Mouse (Mus musculus) embryonic fibroblast, embryonic 13.5 days (primary cell): ENCODE measurements around the gene Cryba4. TPM values are rescaled to one million over a fixed set of nuclear protein-coding genes. Genes with fewer than 3 reads are reported as not detected.

ENCODE experiments used
- H3K27ac ChIP-seq: 2 replicates; pipeline ENCODE4 v1.5.1; 2012; ENCODE audit warnings: low read length, control low read depth, inconsistent platforms; ENCODE audit not compliant: insufficient read depth
- H3K4me1 ChIP-seq: 2 replicates; pipeline ENCODE4 v1.6.1; 2011; ENCODE audit warnings: low read length; ENCODE audit not compliant: control insufficient read depth, insufficient read depth
- H3K4me3 ChIP-seq: 2 replicates; pipeline ENCODE4 v1.5.1; 2011; ENCODE audit warnings: mild to moderate bottlenecking, control low read depth, low read length; ENCODE audit not compliant: insufficient read depth
- CTCF ChIP-seq: IDR thresholded peaks from 2 replicates; pipeline ENCODE4 v1.5.1; 2011; ENCODE audit warnings: mild to moderate bottlenecking, control low read depth, low read length, moderate library complexity, borderline replicate concordance; ENCODE audit not compliant: insufficient read depth
- POLR2A ChIP-seq: IDR thresholded peaks from 2 replicates; pipeline ENCODE4 v1.6.1; 2011; ENCODE audit warnings: low read depth, mild to moderate bottlenecking, control low read depth, low read length, moderate library complexity
- polyA plus RNA-seq: library from polyadenylated mRNA; stranded (reverse); fragments of >200 nt; gene quantifications from 2 replicates; pipeline ENCODE4 v1.2.4, GENCODE M21; 2011; ENCODE audit warnings: low read depth; ENCODE audit not compliant: missing spikeins, insufficient read length

The Cryba4 gene
- polyA plus RNA-seq, 1 experiment = not detected

GRCm38 (mm10) chr5:112286984-112287641, 34.8 kb upstream of the Cryba4 start:
- Histone ChIP-seq H3K4me3 (no peak overlapping the region), H3K4me1 (0 out of 2 replicates have a peak, but pooled peaks cover 2% of the 10 kb centered on the region)
- TF ChIP-seq POLR2A (no peak), CTCF (no peak)

GRCm38 (mm10) chr5:112286608-112286983, 34.3 kb upstream of the Cryba4 start:
- Histone ChIP-seq H3K4me3 (no peak overlapping the region), H3K4me1 (0 out of 2 replicates have a peak, but pooled peaks cover 6% of the 10 kb centered on the region), H3K27ac (no peak overlapping the region)
- TF ChIP-seq POLR2A (no peak), CTCF (no peak)

More at GRCm38 (mm10) chr5:112286984-112287641, 34.8 kb upstream of the Cryba4 start:
- H3K27ac ChIP-seq = no peak overlapping the region

GRCm38 (mm10) chr5:112285548-112286085, 33.3 kb upstream of the Cryba4 start:
- Histone ChIP-seq H3K4me3 (no peak overlapping the region), H3K4me1 (peaks cover 14% of the 10 kb centered on the region; the same call in 1 of the 2 replicates), H3K27ac (no peak overlapping the region)
- TF ChIP-seq POLR2A (no peak), CTCF (no peak)

GRCm38 (mm10) chr5:112284203-112284582, 31.9 kb upstream of the Cryba4 start:
- Histone ChIP-seq H3K4me3 (no peak overlapping the region), H3K4me1 (peaks cover 25% of the 10 kb centered on the region; the same call in 1 of the 2 replicates), H3K27ac (no peak overlapping the region)
- TF ChIP-seq POLR2A (no peak), CTCF (no peak)

GRCm38 (mm10) chr5:112283543-112284202, 31.4 kb upstream of the Cryba4 start:
- no peak for TF ChIP-seq POLR2A
- no peak for TF ChIP-seq CTCF
- H3K4me1 ChIP-seq = peaks cover 25% of the 10 kb centered on the region; the same call in 1 of the 2 replicates
- H3K27ac ChIP-seq = no peak overlapping the region
- H3K4me3 ChIP-seq = no peak overlapping the region

GRCm38 (mm10) chr5:112282780-112283482, 30.6 kb upstream of the Cryba4 start:
- TF ChIP-seq CTCF (no peak), POLR2A (no peak)
- Histone ChIP-seq H3K4me3 (no peak overlapping the region), H3K4me1 (peaks cover 25% of the 10 kb centered on the region; the same call in 1 of the 2 replicates), H3K27ac (no peak overlapping the region)

GRCm38 (mm10) chr5:112282123-112282779, 29.9 kb upstream of the Cryba4 start:
- TF ChIP-seq CTCF (no peak), POLR2A (no peak)
- H3K4me1 ChIP-seq = peaks cover 25% of the 10 kb centered on the region; the same call in 1 of the 2 replicates
- H3K27ac ChIP-seq = peak overlapping the region; percentile 5

GRCm38 (mm10) chr5:112281676-112282075, 29.4 kb upstream of the Cryba4 start:
- TF ChIP-seq CTCF (no peak), POLR2A (no peak)
- peak overlapping the region; percentile 5 for H3K27ac ChIP-seq
- H3K4me1 ChIP-seq = peaks cover 25% of the 10 kb centered on the region; the same call in 1 of the 2 replicates
- H3K4me3 ChIP-seq = no peak overlapping the region

More at GRCm38 (mm10) chr5:112282123-112282779, 29.9 kb upstream of the Cryba4 start:
- H3K4me3 ChIP-seq = no peak overlapping the region
